In the genomic region with DNA sequence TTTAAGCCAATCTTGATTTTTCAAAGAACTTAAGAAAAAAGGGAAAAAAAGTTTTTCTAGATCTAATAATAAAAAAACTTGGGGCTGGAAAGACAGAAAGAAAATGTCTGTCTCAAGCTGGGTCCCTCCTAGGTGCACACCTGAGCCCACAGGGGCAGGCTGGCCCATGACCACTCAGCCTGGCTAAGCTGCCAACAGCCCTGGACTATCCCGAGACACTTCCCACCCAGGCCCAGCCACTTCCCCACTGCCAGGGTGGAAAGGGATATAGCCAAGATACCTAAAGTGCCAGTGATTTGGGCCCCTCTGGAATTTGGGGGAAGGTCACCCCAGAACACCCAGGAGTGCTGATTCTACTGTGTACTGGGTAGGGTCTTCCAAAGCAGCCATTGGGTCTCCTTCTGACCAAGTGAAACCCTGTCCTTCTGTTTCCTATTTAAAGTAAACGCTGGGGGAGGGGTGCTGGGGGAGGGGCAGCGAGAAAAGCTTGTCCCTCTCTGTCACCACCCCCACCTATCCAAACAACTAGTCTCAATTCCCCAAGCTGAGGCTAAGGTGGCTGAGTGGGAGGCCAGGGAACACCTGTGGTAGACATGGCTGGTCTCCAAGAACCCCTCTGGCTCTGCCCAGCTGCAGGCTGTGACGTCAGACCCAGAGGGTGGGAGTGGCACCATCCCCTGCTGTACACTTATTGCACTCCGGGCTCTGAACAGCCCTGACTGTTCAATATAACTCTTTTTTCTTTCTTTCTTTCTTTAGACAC, we compare ENCODE assay signal across 8 mouse cellular contexts.
DNase-seq lines count a peak whose midpoint lies in the region; ATAC-seq and TF ChIP-seq lines count a peak whose summit lies in the region.
"Had no signal": no experiment of that assay in that cellular context is flagged by ENCODE, and none has a peak within 500 bp of the region (broad histone marks: within the 10 kb centered on the region; RNA-seq: fewer than 3 reads in every experiment).

No protein-coding gene starts in this region.

- no peak for TF ChIP-seq POLR2A in lung, adult 2 months (IDR thresholded peaks at IDR 0.05; ENCODE audit: borderline replicate concordance, extremely low read depth, low read depth, low read length)

- 10% methylated on average over 5 of the region's 5 CpGs for WGBS in lung, embryonic 15.5 days
- WGBS in lung, adult 2 months, result 18% methylated on average over 5 of the region's 5 CpGs
- 30% methylated on average over 5 of the region's 5 CpGs for WGBS in embryonic facial prominence, embryonic 10.5 days
- WGBS in liver, embryonic 12.5 days (ENCODE audit: insufficient replicate concordance), result 21% methylated on average over 5 of the region's 5 CpGs
- 42% methylated on average over 5 of the region's 5 CpGs for WGBS in forebrain, embryonic 11.5 days

- no peak overlapping the region for H3K4me2 ChIP-seq in lung, embryonic 15.5 days
- no peak overlapping the region for H3K4me2 ChIP-seq in liver, embryonic 12.5 days
- no peak overlapping the region for H3K4me2 ChIP-seq in forebrain, embryonic 11.5 days (ENCODE audit: low read depth, low read length, severe bottlenecking)
- H3K4me2 ChIP-seq: hindbrain, embryonic 15.5 days had no signal

- H3K27ac ChIP-seq in lung, embryonic 15.5 days, result peak overlapping the region; percentile 88
- H3K27ac ChIP-seq in embryonic facial prominence, embryonic 10.5 days (replicated peaks), result peak overlapping the region; percentile 84
- 0 out of 2 replicates have a peak overlapping the region, but pooled peaks have one; percentile 38 for H3K27ac ChIP-seq in liver, embryonic 12.5 days
- no peak overlapping the region for H3K27ac ChIP-seq in forebrain, embryonic 11.5 days (ENCODE audit: low read depth, low read length)

- no peak for TF ChIP-seq CTCF in lung, adult 2 months (IDR thresholded peaks at IDR 0.05; ENCODE audit: insufficient read depth, low read length)

- no peak overlapping the region for H3K9ac ChIP-seq in lung, embryonic 15.5 days
- H3K9ac ChIP-seq in liver, embryonic 12.5 days, result 0 out of 2 replicates have a peak overlapping the region, but pooled peaks have one; percentile 18
- no peak overlapping the region for H3K9ac ChIP-seq in forebrain, embryonic 11.5 days (ENCODE audit: low read length)
- H3K9ac ChIP-seq: hindbrain, embryonic 15.5 days had no signal

- no peaks in the 10 kb centered on the region for H3K27me3 ChIP-seq in lung, embryonic 15.5 days
- no peaks in the 10 kb centered on the region for H3K27me3 ChIP-seq in embryonic facial prominence, embryonic 10.5 days (replicated peaks; ENCODE audit: low read depth, poor library complexity, severe bottlenecking)
- no peaks in the 10 kb centered on the region for H3K27me3 ChIP-seq in liver, embryonic 12.5 days (replicated peaks)
- H3K27me3 ChIP-seq in forebrain, embryonic 11.5 days (ENCODE audit: control insufficient read depth, insufficient read depth, low read length), result no peaks in the 10 kb centered on the region
- H3K27me3 ChIP-seq: hindbrain, embryonic 15.5 days had no signal

- no peak for DNase-seq in lung, adult 2 months
- DNase-seq in embryonic facial prominence, embryonic 10.5 days (ENCODE audit: low spot score), result peak; percentile 55
- DNase-seq in thymus, postnatal 4 days, result peak; percentile 80
- no peak for DNase-seq in forebrain, embryonic 11.5 days (ENCODE audit: low spot score)
- no peak for DNase-seq in layer of hippocampus, postnatal 14 days (ENCODE audit: low spot score in 2 of 2)

- ATAC-seq in lung, embryonic 15.5 days (ENCODE audit: borderline replicate concordance, extremely low read depth, low FRiP score, low TSS enrichment), result peak; percentile 33
- ATAC-seq in liver, embryonic 12.5 days, result peak; percentile 31; the same call in 1 of the 2 replicates
- no peak for ATAC-seq in forebrain, embryonic 11.5 days (replicated peaks; ENCODE audit: low FRiP score)

- peaks cover 56% of the 10 kb centered on the region for H3K4me1 ChIP-seq in lung, embryonic 15.5 days
- peaks cover 6% of the 10 kb centered on the region; the same call in 1 of the 2 replicates for H3K4me1 ChIP-seq in lung, adult 2 months (ENCODE audit: control insufficient read depth, insufficient read depth, low read length)
- peaks cover 38% of the 10 kb centered on the region for H3K4me1 ChIP-seq in embryonic facial prominence, embryonic 10.5 days
- peaks cover 27% of the 10 kb centered on the region for H3K4me1 ChIP-seq in liver, embryonic 12.5 days
- H3K4me1 ChIP-seq in forebrain, embryonic 11.5 days (replicated peaks; ENCODE audit: control insufficient read depth, insufficient read depth, low read length), result no peaks in the 10 kb centered on the region; the same call in 1 of the 2 replicates

- no peaks in the 10 kb centered on the region for H3K36me3 ChIP-seq in lung, embryonic 15.5 days
- H3K36me3 ChIP-seq in embryonic facial prominence, embryonic 10.5 days (replicated peaks), result no peaks in the 10 kb centered on the region
- H3K36me3 ChIP-seq in liver, embryonic 12.5 days, result no peaks in the 10 kb centered on the region
- no peaks in the 10 kb centered on the region for H3K36me3 ChIP-seq in forebrain, embryonic 11.5 days (ENCODE audit: control insufficient read depth, insufficient read depth, low read length)
- H3K36me3 ChIP-seq: hindbrain, embryonic 15.5 days had no signal

- no peaks in the 10 kb centered on the region for H3K9me3 ChIP-seq in lung, embryonic 15.5 days
- H3K9me3 ChIP-seq in embryonic facial prominence, embryonic 10.5 days, result no peaks in the 10 kb centered on the region
- no peaks in the 10 kb centered on the region for H3K9me3 ChIP-seq in liver, embryonic 12.5 days (replicated peaks)
- no peaks in the 10 kb centered on the region for H3K9me3 ChIP-seq in forebrain, embryonic 11.5 days (ENCODE audit: control insufficient read depth, low read length)
- H3K9me3 ChIP-seq: hindbrain, embryonic 15.5 days had no signal

- H3K4me3 ChIP-seq in lung, embryonic 15.5 days, result no peak overlapping the region
- no peak overlapping the region for H3K4me3 ChIP-seq in lung, adult 2 months (replicated peaks; ENCODE audit: extremely low read depth, low read depth, low read length)
- no peak overlapping the region for H3K4me3 ChIP-seq in embryonic facial prominence, embryonic 10.5 days
- no peak overlapping the region for H3K4me3 ChIP-seq in liver, embryonic 12.5 days
- no peak overlapping the region for H3K4me3 ChIP-seq in forebrain, embryonic 11.5 days (ENCODE audit: low read depth, low read length)
- H3K4me3 ChIP-seq: hindbrain, embryonic 15.5 days had no signal

Comparison
In these comparisons a context has a peak if more than half of its experiments do, and no peak if none do; other contexts are left out.
1. DNase-seq: peak in embryonic facial prominence, embryonic 10.5 days (single experiment) and thymus, postnatal 4 days (single experiment); none in lung, adult 2 months (single experiment), forebrain, embryonic 11.5 days (single experiment) and layer of hippocampus, postnatal 14 days (0 of 2).